Mouse (Mus musculus) kidney, adult 18-20 months (tissue): ENCODE measurements around the gene Rab36.

Experiments used
- DNase-seq: peaks from one replicate; pipeline ENCODE4 v3.0.0; 2021

The Rab36 gene

GRCm38 (mm10) chr10:75075665-75076064, 38.8 kb downstream of the Rab36 start:
- no peak for DNase-seq

- no peak for DNase-seq
These were observed 41.6 kb downstream of the Rab36 start for GRCm38 (mm10) chr10:75078174-75079128.

DNA sequence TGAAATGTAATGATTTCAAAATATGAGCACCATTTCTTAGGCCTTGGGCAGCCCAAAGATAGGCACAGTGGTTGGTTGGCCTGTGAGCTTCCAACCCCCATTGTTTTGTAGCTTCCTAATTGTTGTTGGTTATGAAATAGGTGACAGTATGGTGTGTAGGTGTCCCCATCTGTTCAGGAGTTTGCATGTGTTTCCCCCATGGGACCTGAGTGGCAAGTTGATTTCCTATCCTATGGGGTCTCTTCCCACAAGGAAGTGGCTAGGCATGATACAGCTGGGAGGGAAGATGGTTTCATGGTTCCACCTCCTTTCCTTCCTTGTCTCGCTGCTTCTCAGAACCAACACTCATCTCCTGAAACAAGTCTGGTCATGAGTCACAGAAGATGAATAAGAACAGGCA, 48.5 kb downstream of the Rab36 start:
- no peak for DNase-seq

- DNase-seq: no peak
These were observed 51.6 kb downstream of the Rab36 start for GRCm38 (mm10) chr10:75088471-75088870.

- DNase-seq: no peak
These were observed 54.8 kb downstream of the Rab36 start for GRCm38 (mm10) chr10:75091478-75092152.

DNA sequence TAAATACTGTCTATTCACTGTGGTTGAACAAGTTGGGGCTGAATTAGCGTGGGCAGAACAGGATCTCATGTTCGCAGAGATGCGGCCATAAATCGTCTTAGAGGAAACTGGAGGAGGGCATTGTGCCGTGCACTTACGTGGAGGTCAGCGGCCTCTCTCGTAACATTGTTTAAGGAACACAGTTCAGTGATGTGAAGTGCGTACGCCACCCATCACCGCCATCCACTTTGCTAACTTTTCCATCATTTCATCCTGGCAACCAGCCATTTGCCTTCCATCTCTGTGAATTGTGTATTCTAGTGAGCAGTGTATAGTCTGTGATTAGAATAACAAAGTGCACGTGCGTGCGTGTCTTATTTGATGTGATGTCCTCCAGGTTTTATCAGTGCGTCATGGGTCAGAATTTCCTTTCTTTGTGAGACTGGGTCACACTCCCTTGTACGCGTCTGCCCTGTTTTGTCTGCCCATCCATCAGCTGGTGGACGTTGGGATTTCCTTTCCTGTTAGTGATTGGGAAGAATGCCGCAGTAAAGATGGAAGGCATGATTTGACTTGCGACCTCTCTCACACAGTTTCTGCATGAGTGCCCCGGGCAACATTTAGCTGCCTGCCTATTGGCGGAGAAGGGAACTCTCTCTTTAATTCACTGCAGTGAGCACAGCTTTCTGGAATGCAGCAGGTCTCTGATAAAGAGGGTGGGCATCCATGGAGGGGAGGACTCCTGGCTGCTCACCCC, 56.6 kb downstream of the Rab36 start:
- no peak for DNase-seq

DNA sequence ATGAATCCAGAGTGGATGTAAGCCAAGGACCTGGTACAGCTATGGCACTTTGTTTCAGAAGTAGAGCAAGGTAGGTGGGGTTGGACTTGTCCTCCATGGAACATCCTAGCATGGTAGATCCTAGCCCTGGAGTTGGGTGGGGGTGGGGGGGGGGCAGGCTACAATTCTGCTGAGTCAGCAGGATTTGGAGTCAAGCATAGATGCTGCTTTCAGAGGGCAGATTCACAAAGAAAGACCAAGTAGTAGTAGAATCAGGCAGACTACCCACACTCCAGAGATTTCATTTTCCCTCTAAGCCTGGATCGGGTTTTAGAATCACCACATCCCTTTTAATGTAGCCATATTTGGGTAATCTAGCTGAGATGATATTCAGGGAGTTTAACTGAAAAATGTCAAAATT, 57.5 kb downstream of the Rab36 start:
- DNase-seq: no peak

DNA sequence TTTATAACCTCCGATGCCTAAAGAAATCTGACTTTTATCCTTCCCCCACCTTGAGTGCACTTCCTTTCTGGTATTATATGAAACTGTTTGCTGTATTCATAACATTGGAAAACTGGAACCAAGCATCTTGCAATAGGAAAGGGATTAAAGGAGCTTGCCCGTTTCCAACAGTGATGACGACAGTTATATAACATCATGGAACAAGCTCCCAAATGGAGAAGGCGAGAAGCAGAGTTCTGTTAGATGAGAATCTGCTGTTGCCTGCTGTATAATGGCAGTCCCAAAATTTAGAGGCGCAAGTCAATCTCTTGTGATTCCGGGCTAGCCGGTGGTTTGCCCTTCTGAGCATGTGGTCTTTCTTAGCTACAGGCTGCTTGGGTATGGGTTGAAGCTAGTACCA, 58.4 kb downstream of the Rab36 start:
- no peak for DNase-seq

- DNase-seq: no peak
These were observed 61.8 kb downstream of the Rab36 start for GRCm38 (mm10) chr10:75098446-75099183.

DNA sequence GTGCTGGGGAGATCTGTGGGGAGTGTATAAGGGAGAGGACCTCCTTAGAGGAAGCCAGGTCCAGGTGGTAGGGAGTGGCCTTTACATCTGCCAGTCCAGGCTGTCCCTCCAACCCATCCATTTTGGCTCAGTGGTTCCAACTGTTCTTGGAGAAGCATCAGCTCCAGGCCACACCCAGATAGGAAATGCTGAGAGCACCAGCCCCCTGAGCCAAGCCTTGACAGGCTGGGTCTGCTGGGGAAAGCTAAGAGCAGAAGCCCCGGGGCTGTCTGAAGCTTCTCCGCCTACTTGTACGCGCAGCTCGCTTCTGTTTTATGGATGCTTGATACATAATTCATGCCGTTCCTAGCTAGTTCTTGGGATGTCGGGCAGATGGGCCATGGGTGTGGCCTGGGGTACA, 63.4 kb downstream of the Rab36 start:
- no peak for DNase-seq

DNA sequence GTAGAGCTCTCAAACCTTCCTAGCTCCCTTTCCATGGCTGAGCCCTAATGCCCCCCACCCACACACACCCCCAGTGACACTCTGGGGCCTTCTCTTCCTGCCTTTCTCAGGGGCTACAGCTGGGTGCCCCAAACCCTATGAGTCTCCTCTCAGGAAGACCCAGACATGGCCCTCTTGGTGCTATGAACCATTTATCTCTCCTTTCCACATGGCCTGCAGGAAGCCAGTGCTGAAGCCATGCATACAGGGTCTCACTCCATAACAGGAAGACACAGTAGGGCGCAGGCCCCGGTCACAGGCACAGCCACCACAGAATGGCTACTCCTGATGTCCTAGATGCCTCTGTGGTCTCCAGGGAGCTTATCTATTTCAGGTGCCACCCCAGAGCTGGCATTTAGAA, 66.6 kb downstream of the Rab36 start:
- DNase-seq: no peak
